Mouse (Mus musculus) ES-E14 (cell line): ENCODE measurements around the gene Tasp1.

Experiments used
- CHD2 ChIP-seq: IDR thresholded peaks from 2 replicates; pipeline ENCODE4 v1.6.1; 2014; ENCODE audit warnings: mild to moderate bottlenecking, low read depth, low read length, inconsistent platforms
- ZC3H11A ChIP-seq: IDR thresholded peaks from 2 replicates; pipeline ENCODE4 v1.6.1; 2012; ENCODE audit warnings: low read depth, mild to moderate bottlenecking, inconsistent platforms, low read length, borderline replicate concordance
- ZNF384 ChIP-seq: IDR thresholded peaks from 2 replicates; pipeline ENCODE4 v1.6.1; 2012; ENCODE audit warnings: low read depth, low read length, inconsistent platforms

DNA sequence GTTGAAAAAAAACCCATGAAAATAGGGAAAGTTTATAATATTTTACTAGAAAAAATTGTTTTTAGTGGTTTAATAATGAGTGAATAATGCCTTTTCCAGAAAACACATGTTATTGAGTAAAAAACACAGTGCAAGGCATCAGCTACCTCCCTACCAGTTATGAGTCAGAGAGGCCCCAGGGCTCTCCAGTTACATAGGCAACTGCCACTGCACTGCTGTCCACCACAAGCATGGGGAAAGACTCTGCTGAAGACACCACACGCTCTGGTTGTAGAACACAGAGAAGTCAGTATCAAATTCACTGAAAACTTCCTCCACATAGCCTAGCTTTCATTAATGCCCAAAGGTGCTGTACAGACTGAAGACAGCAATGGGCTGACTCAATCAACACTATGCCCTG lies 217.0 kb downstream of the Tasp1 start:
- TF ChIP-seq CHD2 (no peak), ZNF384 (no peak), ZC3H11A (no peak)
